Comparison of ENCODE assay signal across 11 mouse cellular contexts in the genomic region with DNA sequence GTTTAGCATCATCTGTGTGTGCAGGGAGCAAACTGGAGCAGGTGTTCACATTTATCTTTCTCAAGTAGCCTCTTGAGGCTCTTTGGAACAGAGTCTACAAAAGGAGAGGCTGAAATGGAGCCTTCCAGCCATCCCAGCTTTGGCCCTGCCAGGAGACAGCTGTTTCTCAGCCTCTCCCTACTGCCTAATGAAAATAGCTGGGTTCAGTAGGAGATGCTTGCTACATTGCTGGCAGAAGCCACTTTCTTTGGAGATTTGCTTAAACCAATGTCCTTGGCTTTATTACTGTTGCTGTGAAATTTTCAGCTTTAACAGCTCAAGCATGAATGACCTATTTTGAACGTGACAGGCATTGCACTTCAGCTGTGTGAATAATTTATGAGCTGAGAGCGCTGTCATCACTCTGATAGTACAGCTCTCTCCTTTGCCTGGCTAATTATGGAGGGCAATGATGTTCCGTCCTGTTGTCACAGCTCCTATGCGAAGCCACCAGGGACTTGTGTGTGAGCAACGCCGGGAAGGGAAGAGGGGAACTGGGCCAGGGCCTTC. TPM values are rescaled to one million over a fixed set of nuclear protein-coding genes. Genes with fewer than 3 reads are reported as not detected.
A peak's percentile ranks its signal among the peaks of the same experiment; 100 is the strongest.
DNase-seq lines count a peak whose midpoint lies in the region; ATAC-seq and TF ChIP-seq lines count a peak whose summit lies in the region.
"Had no signal": no experiment of that assay in that cellular context is flagged by ENCODE, and none has a peak within 500 bp of the region (broad histone marks: within the 10 kb centered on the region; RNA-seq: fewer than 3 reads in every experiment).

No protein-coding gene starts in this region.

- intact Hi-C loops in heart, postnatal 14 days (cut with DNase I) = no loop called here

- H3K4me3 ChIP-seq in heart, embryonic 11.5 days (ENCODE audit: low read depth, low read length) = no peak overlapping the region
- H3K4me3 ChIP-seq in forebrain, postnatal 0 days (ENCODE audit: low read depth, low read length) = no peak overlapping the region
- no peak overlapping the region for H3K4me3 ChIP-seq in midbrain, embryonic 16.5 days (ENCODE audit: low read depth, low read length)
- H3K4me3 ChIP-seq: lung, embryonic 15.5 days had no signal

- H3K4me1 ChIP-seq in heart, embryonic 11.5 days (ENCODE audit: control insufficient read depth, insufficient read depth, low read length) = peaks cover 23% of the 10 kb centered on the region
- peaks cover 7% of the 10 kb centered on the region; the same call in 1 of the 2 replicates for H3K4me1 ChIP-seq in forebrain, postnatal 0 days (ENCODE audit: insufficient read depth)
- H3K4me1 ChIP-seq in midbrain, embryonic 16.5 days (ENCODE audit: control insufficient read depth, insufficient read depth, low read length) = peaks cover 29% of the 10 kb centered on the region

- no peaks in the 10 kb centered on the region for H3K36me3 ChIP-seq in heart, embryonic 11.5 days (ENCODE audit: control insufficient read depth, insufficient read depth, low read length)
- H3K36me3 ChIP-seq in forebrain, postnatal 0 days (ENCODE audit: insufficient read depth) = no peaks in the 10 kb centered on the region
- H3K36me3 ChIP-seq in midbrain, embryonic 16.5 days (ENCODE audit: control insufficient read depth, insufficient read depth, low read length) = no peaks in the 10 kb centered on the region
- H3K36me3 ChIP-seq: lung, embryonic 15.5 days had no signal

- H3K27me3 ChIP-seq in heart, embryonic 11.5 days (ENCODE audit: control insufficient read depth, insufficient read depth, low read length) = 0 out of 2 replicates have a peak, but pooled peaks cover 2% of the 10 kb centered on the region
- no peaks in the 10 kb centered on the region for H3K27me3 ChIP-seq in forebrain, postnatal 0 days (ENCODE audit: insufficient read depth, low read length)
- no peaks in the 10 kb centered on the region for H3K27me3 ChIP-seq in midbrain, embryonic 16.5 days (ENCODE audit: control insufficient read depth, insufficient read depth, low read depth, low read length)
- H3K27me3 ChIP-seq: lung, embryonic 15.5 days had no signal

- peak; percentile 97 for DNase-seq in heart, adult 11 months
- DNase-seq in forebrain, postnatal 0 days = peak; percentile 41
- peak; percentile 52 to 59 for DNase-seq in heart, postnatal 14 days
- no peak for DNase-seq in cerebellum, postnatal 36 days
- DNase-seq: cerebellum, adult 11-12 months; kidney, postnatal 25 days had no signal

- H3K4me2 ChIP-seq in heart, embryonic 11.5 days = no peak overlapping the region
- no peak overlapping the region for H3K4me2 ChIP-seq in forebrain, postnatal 0 days (ENCODE audit: low read depth)
- peak overlapping the region; percentile 15; the same call in 1 of the 2 replicates for H3K4me2 ChIP-seq in midbrain, embryonic 16.5 days (ENCODE audit: low read length)
- H3K4me2 ChIP-seq: lung, embryonic 15.5 days had no signal

- H3K9ac ChIP-seq in heart, embryonic 11.5 days (ENCODE audit: low read depth, low read length) = no peak overlapping the region
- H3K9ac ChIP-seq in forebrain, postnatal 0 days = no peak overlapping the region
- no peak overlapping the region for H3K9ac ChIP-seq in midbrain, embryonic 16.5 days (ENCODE audit: low read depth, low read length)
- H3K9ac ChIP-seq: lung, embryonic 15.5 days had no signal

- ATAC-seq in heart, embryonic 11.5 days (replicated peaks; ENCODE audit: insufficient number of reproducible peaks, low FRiP score, low TSS enrichment) = no peak
- ATAC-seq in forebrain, postnatal 0 days = peak; percentile 84
- peak; percentile 82 for ATAC-seq in midbrain, embryonic 16.5 days
- no peak for ATAC-seq in megakaryocyte progenitor cell, adult 5-6 weeks (replicated peaks; ENCODE audit: poor library complexity)
- ATAC-seq in inflammation-experienced regulatory T-cells, adult 6 months = no peak

- H3K9me3 ChIP-seq in heart, embryonic 11.5 days (replicated peaks; ENCODE audit: control insufficient read depth, low read length) = no peaks in the 10 kb centered on the region
- H3K9me3 ChIP-seq in forebrain, postnatal 0 days (ENCODE audit: low read length) = no peaks in the 10 kb centered on the region
- no peaks in the 10 kb centered on the region for H3K9me3 ChIP-seq in midbrain, embryonic 16.5 days (replicated peaks; ENCODE audit: control insufficient read depth, low read length, poor library complexity, severe bottlenecking)
- H3K9me3 ChIP-seq: lung, embryonic 15.5 days had no signal

- 32% methylated on average over 6 of the region's 6 CpGs for WGBS in heart, embryonic 11.5 days (ENCODE audit: insufficient replicate concordance)
- WGBS in forebrain, postnatal 0 days = 16% methylated on average over 6 of the region's 6 CpGs
- 7% methylated on average over 6 of the region's 6 CpGs for WGBS in midbrain, embryonic 16.5 days

- TF ChIP-seq CTCF in forebrain, postnatal 0 days (IDR thresholded peaks at IDR 0.05; ENCODE audit: low read depth) = no peak

- H3K27ac ChIP-seq in heart, embryonic 11.5 days (ENCODE audit: low read depth, low read length) = no peak overlapping the region
- peak overlapping the region; percentile 58 for H3K27ac ChIP-seq in forebrain, postnatal 0 days (ENCODE audit: low read depth, low read length)
- peak overlapping the region; percentile 86 for H3K27ac ChIP-seq in midbrain, embryonic 16.5 days (ENCODE audit: low read length)
- H3K27ac ChIP-seq: lung, embryonic 15.5 days had no signal

RNA-seq across cellular contexts. Expression of a gene that starts 47.2 kb away (rescaled TPM):
- polyA plus RNA-seq in heart, embryonic 11.5 days (2014; fragmentation: Nextera tagmentation; extraction: Ambion mirVana) = 5.8 and 6.5 TPM in 2 replicates
- total RNA-seq in forebrain, postnatal 0 days (2014; rRNA removed) = 51.5 and 53.2 TPM in 2 replicates
- 13.8 and 21.3 TPM in 2 replicates for polyA plus RNA-seq in forebrain, postnatal 0 days (2015; fragmentation: Nextera tagmentation; extraction: Ambion mirVana)
- total RNA-seq in heart, postnatal 14 days (2021) = 1 to 10 TPM; 8.9 to 9.2 TPM
- polyA plus RNA-seq in midbrain, embryonic 16.5 days (2015; fragmentation: Nextera tagmentation; extraction: Ambion mirVana) = 31.8 and 33.8 TPM in 2 replicates
- 37.6 and 50.4 TPM in 2 replicates for total RNA-seq in megakaryocyte progenitor cell, adult 5-6 weeks (2015)
- 24.0 and 28.9 TPM in 2 replicates for total RNA-seq in megakaryocyte progenitor cell, adult 5-6 weeks (2017)
- 100 to 1,000 TPM; 199 to 236 (median 232) TPM for polyA plus RNA-seq in inflammation-experienced regulatory T-cells, adult 6 months (2017; shearing (Covaris generic))

Comparison
In these comparisons a context has a peak if more than half of its experiments do, and no peak if none do; other contexts are left out.
1. DNase-seq: peak in heart, adult 11 months (single experiment), forebrain, postnatal 0 days (single experiment) and heart, postnatal 14 days (2 of 2); none in cerebellum, postnatal 36 days (0 of 2).
2. ATAC-seq: peak in forebrain, postnatal 0 days (single experiment) and midbrain, embryonic 16.5 days (single experiment); none in heart, embryonic 11.5 days (single experiment), megakaryocyte progenitor cell, adult 5-6 weeks (single experiment) and inflammation-experienced regulatory T-cells, adult 6 months (single experiment).